Mouse (Mus musculus) liver, postnatal 0 days (tissue): ENCODE results near the gene Ephb1.

ENCODE experiments used
- CTCF ChIP-seq: sonication (generic); IDR thresholded peaks from 2 replicates; pipeline ENCODE4 v1.5.1; 2016; ENCODE audit warnings: antibody characterized with exemption, low read depth
- EP300 ChIP-seq: IDR thresholded peaks from 2 replicates; pipeline ENCODE4 v1.6.1; 2016; ENCODE audit warnings: antibody characterized with exemption, low read depth, mild to moderate bottlenecking

- no peak for TF ChIP-seq CTCF
- TF ChIP-seq EP300, result no peak
These were observed 435.7 kb downstream of the Ephb1 start for GRCm38 (mm10) chr9:101918771-101919170.
